ENCODE assay signal across 32 mouse cellular contexts in the genomic region with DNA sequence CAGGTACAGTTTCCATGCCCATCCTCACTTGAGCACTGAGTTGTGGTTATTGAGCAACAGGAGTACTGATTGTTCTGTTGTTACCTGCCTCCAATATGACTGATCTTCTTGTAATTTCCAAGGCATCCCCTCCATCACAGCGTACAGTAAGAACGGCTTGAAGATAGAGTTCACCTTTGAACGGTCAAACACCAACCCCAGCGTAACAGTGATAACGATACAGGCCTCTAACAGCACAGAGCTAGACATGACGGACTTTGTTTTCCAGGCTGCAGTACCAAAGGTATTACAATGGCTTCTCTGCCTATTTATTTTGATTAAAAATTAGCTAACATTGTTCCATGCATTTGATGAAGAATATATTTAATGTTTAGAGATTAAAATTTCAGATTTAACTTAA.
"Had no signal": no experiment of that assay in that cellular context is flagged by ENCODE, and none has a peak within 500 bp of the region (broad histone marks: within the 10 kb centered on the region; RNA-seq: fewer than 3 reads in every experiment).

No protein-coding gene starts in this region.

- H3K4me1 ChIP-seq: limb, embryonic 10.5 days; limb, embryonic 12.5 days; limb, embryonic 13.5 days; limb, embryonic 15.5 days; liver, embryonic 13.5 days; liver, embryonic 15.5 days; lung, embryonic 15.5 days; midbrain, embryonic 12.5 days; midbrain, embryonic 13.5 days; midbrain, embryonic 15.5 days; neural tube, embryonic 12.5 days had no signal

- H3K27ac ChIP-seq: limb, embryonic 10.5 days; limb, embryonic 12.5 days; limb, embryonic 13.5 days; limb, embryonic 15.5 days; liver, embryonic 12.5 days; liver, embryonic 13.5 days; liver, embryonic 14.5 days; liver, embryonic 15.5 days; lung, embryonic 15.5 days; macrophage; midbrain, embryonic 10.5 days; midbrain, embryonic 12.5 days; midbrain, embryonic 13.5 days; midbrain, embryonic 15.5 days; neural tube, embryonic 12.5 days had no signal

- H3K9ac ChIP-seq: limb, embryonic 12.5 days; limb, embryonic 13.5 days; limb, embryonic 15.5 days; liver, embryonic 12.5 days; liver, embryonic 13.5 days; liver, embryonic 14.5 days; liver, embryonic 15.5 days; liver, postnatal 0 days; lung, embryonic 14.5 days; lung, embryonic 15.5 days; midbrain, embryonic 12.5 days; midbrain, embryonic 13.5 days; midbrain, embryonic 15.5 days; neural tube, embryonic 12.5 days had no signal

- H3K4me3 ChIP-seq: limb, embryonic 10.5 days; limb, embryonic 12.5 days; limb, embryonic 13.5 days; limb, embryonic 15.5 days; liver, embryonic 12.5 days; liver, embryonic 13.5 days; liver, embryonic 15.5 days; lung, embryonic 15.5 days; megakaryocyte, embryonic 14.5 days; midbrain, embryonic 10.5 days; midbrain, embryonic 12.5 days; midbrain, embryonic 13.5 days; midbrain, embryonic 15.5 days; myocyte; neural tube, embryonic 12.5 days had no signal

- ATAC-seq: liver, embryonic 12.5 days; liver, postnatal 0 days; lung, postnatal 0 days; midbrain, embryonic 13.5 days; midbrain, embryonic 15.5 days; midbrain, embryonic 16.5 days had no signal

- H3K27me3 ChIP-seq: limb, embryonic 12.5 days; limb, embryonic 13.5 days; limb, embryonic 15.5 days; liver, embryonic 12.5 days; liver, embryonic 13.5 days; liver, embryonic 15.5 days; lung, embryonic 15.5 days; megakaryocyte, embryonic 14.5 days; midbrain, embryonic 12.5 days; midbrain, embryonic 13.5 days; midbrain, embryonic 15.5 days; neural tube, embryonic 12.5 days had no signal

- H3K9me3 ChIP-seq: limb, embryonic 10.5 days; limb, embryonic 12.5 days; limb, embryonic 13.5 days; limb, embryonic 15.5 days; liver, embryonic 12.5 days; liver, embryonic 13.5 days; liver, embryonic 15.5 days; lung, embryonic 15.5 days; megakaryocyte, embryonic 14.5 days; midbrain, embryonic 10.5 days; midbrain, embryonic 12.5 days; midbrain, embryonic 13.5 days; midbrain, embryonic 15.5 days; neural tube, embryonic 12.5 days had no signal

- DNase-seq: left cerebral cortex, postnatal 4 days; liver; liver, embryonic 13.5 days; liver, postnatal 0 days; lung, adult 18-20 months; lung, adult 2 months; lung, embryonic 14.5 days; lung, postnatal 10 days; lung, postnatal 14 days; lung, postnatal 36 days; lung, postnatal 4 days; midbrain, embryonic 14.5 days had no signal

- H3K4me2 ChIP-seq: limb, embryonic 12.5 days; limb, embryonic 13.5 days; limb, embryonic 15.5 days; liver, embryonic 11.5 days; liver, embryonic 12.5 days; liver, embryonic 13.5 days; liver, embryonic 15.5 days; lung, embryonic 14.5 days; lung, embryonic 15.5 days; midbrain, embryonic 11.5 days; midbrain, embryonic 12.5 days; midbrain, embryonic 13.5 days; midbrain, embryonic 15.5 days; neural tube, embryonic 12.5 days had no signal
